Mouse (Mus musculus): ENCODE results near the gene Arhgap23.

GRCm38 (mm10) chr11:97368501-97368900 lies 46.8 kb upstream of the Arhgap23 start:
- no peak for TF ChIP-seq TCF12 (IDR thresholded peaks at IDR 0.05; ENCODE audit: low read depth, low read length)
- no peak for TF ChIP-seq POLR2A (IDR thresholded peaks at IDR 0.05; ENCODE audit: low read depth, low read length)
- TF ChIP-seq ZKSCAN1 (IDR thresholded peaks at IDR 0.05; ENCODE audit: borderline replicate concordance, low read depth, low read length) = no peak
- no peak for TF ChIP-seq SMC3 (IDR thresholded peaks at IDR 0.05; ENCODE audit: low read depth, low read length)
